Mouse (Mus musculus) cerebellum, adult 9-11 months (tissue): ENCODE data around the gene Dmp1.
A peak's percentile ranks its signal among the peaks of the same experiment; 100 is the strongest.

Experiments used
- DNase-seq: peaks from one replicate; pipeline ENCODE4 v3.0.0; 2022

Gene Dmp1

DNA sequence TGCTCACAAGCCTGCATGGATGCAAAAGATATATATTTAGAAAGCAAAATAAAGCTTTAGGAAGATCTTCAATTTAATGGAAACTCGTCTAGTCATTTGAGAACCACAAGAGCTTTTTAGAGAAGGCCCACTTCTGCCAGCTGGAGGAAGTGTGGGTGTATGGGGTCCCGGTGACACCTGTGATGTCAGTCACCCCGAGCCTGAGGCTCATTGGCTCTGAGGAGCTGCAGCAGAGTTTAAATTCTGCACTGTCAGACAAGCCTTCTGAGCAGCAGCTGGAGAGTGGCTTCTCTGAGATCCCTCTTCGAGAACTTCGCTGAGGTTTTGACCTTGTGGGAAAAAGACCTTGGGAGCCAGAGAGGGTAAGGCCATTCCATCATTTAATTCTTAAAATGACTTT, at the start of gene Dmp1:
TSS of gene Dmp1 (plus strand) at position 263 of the 400 bp plus-strand sequence.
- DNase-seq: no peak

DNA sequence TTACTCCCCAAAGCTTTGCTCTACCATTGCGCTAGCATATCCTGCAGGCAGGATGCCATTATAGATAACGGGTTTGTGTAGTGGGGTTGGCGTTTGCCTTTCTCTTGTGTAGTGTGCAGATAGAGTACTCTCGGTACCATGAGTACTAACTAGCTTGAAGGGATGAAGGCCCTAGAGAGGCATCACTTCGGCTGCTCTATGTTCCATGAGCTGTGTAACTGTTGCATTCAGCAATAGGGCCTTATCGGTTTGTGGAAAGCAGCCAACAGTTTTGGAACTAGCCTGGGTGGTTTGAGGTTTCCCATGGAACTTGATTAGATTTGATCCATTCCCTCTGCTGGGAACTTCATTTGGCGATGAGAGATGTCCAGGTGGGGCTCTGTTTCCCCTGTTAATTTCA, 44.7 kb upstream of the Dmp1 start:
- DNase-seq: no peak

DNA sequence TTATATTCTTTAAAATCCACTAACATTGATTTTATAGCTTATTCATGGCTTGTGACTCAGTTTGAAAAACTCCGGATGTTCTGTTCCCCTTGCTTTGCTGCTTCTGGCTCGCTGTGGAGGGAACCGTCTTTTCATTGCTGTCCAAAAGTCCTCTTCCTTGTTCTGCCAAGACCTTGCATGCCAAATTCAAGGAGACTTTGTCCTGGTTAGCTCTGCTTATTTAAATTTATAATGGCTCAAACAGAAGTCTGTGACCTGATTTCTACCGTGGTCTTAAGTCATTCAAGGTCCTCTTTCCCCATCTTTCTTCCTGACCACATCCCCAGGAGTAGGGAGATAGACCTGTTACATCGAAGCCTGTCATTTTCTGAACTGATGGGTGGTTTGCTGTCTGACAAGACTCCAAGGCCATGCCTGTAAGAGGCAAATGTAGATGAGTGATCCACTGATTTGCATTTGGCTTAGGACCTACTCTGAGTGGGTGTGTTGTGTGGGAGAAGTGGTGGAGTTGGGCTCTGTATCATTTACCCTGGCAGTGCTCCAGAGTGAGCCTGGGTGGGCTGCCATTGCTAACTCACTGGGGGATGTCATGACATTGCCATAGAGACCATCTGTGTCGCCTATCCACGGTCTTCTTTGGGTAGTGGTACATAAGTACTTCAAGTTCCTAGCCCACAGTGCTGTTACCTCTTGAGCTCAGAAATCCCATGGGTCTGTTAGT, 43.9 kb upstream of the Dmp1 start:
- DNase-seq: peak; percentile 24

DNA sequence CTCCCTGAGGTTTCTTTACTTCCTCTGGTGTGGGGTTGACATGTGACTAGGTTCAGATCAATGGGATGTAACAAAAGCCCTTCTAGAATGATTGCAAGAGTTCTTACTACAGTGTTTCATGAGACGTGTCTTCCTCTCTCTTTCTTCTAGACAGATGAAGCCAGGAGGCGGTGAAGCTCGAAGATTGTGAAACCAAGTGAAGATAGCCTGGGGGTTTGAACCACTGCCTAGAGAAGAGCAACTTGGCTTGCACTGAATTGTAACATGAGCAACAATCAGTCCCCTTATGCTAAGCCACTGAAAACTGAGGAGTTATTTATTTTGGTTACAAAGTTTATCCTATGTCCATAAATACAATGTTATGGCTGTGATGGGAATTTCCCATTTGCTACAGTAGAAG, 41.8 kb upstream of the Dmp1 start:
- no peak for DNase-seq

DNA sequence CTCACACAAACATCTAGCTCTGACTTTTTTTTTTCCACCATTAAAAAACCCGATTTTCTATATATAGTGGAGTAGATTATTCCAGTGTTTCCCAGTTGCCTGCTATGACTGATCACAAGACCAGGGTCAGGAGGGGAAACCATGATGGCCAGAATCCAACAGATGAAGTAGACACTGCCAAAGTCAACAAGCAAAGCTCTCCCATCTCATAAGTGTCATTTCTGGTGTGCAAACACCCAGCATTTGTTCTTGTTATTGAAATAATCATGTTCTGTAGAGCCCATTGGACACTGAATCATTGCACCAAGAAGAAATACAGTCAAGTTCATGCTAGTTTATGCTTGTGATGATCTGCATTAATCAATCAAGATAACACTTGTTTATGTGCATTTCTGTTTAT, 41.0 kb upstream of the Dmp1 start:
- no peak for DNase-seq

DNA sequence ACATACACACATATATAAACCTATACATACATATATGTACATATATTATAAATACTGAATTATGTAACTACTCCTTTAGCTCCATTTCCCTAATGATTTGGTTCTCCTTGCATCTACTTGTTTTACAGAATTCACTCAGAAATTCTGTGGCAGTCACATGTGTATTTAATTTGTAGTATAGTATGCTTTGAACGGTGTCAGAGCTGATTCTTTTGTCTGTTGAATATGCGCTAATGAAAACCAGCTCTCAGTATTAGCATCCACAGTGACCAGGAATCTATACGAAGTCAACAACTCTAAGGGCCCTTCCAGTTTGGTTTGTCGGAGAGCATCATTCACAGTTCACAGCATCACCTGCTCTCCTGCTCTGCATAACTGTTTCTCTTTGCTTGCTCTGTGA, 38.9 kb upstream of the Dmp1 start:
- no peak for DNase-seq

DNA sequence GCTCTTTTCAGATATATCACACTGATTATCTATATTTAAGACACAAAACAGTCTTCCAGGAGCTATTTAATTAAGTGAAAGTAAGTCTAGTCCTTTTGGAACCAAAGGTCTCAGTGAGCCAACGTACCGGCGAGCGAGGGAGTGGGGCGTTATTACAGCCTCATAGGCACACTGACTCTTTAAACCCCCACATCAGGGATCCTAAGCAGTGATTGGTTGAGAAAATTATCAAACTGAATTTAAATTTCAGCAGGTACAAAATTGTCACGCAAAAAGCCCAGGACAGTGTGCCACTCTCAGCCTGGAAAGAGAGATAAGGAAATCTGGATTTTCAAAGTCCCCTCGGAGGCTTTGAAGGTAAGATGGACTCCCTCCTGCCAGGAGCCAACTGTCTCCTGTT, 32.0 kb upstream of the Dmp1 start, which contains the start of gene Dspp:
TSS of gene Dspp (plus strand) at position 301 of the 400 bp plus-strand sequence.
- DNase-seq: no peak

DNA sequence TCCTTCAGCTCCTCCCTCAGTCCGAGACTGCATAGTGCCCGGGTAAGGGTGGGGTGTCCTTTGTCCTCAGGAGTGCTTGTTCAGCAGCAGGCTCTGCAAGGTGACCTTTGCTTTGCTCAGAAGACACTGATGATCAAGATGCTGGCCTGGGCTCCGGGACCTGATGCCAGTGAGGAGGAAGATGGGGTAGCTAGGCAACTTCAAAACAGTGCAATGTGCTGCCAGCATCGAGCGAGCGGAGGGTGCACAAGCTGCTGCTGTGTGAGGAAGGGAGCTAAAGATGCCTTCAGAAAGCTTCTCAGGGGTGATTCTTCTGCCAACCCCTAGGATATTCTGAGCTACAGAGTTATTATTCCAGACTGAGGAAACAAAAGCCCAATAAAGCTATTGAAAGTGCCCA, 29.3 kb upstream of the Dmp1 start:
- DNase-seq: peak; percentile 7

DNA sequence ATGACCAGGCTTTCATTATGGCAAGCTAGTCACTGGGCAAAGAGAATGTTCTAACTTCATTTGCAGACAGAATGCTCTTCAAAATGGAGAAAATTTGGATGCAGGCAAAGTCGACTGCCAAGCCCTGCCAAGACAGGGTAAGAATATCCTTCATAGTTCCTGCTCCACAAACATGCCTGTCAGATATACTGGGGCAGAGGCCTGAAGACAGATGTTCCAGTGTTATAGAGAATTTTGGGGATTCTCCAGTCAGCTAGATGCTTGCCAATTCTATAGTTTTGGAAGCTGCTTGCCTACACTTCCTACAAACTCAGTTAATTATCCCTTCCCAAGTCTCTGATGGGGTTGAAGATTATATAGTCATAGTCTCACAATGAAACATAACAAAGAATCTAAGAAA, 18.7 kb upstream of the Dmp1 start:
- no peak for DNase-seq

DNA sequence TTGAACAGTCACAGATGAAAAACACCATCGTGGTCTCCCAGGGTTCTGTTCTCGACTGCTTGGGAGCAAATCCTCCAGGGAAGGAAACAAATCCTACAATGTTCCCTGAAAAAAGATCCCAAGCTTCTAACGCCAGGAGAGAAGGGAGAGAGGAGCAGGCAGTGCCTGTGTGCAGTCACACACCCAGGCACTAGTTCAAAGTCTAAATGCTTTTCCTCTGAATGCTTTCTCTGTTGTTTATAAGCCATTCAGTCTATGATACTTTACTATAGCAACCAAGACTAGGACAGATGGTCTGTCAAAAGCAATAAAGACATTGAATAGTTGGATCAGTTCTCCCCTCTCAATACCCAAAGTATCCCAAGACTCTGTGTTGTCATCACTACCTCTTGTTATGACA, 15.1 kb upstream of the Dmp1 start:
- no peak for DNase-seq

DNA sequence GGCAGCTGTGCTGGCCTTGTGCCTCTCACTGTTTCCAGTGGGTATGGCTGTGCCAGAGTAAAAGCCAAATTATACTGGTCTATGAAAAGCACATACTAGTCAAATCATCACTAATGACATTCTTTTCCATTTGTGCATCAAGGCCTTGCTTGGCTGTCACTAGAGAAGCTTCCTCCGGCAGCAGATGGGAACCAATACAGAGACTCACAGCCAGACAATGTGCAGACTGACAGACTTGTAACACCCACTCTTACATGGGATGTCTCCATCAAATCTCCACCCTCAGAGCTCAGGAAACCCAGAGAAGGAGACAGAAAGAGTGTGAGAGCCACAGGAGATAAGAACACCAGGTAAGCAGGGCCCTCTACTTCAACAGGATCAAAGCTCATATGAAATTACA, 7.3 kb upstream of the Dmp1 start:
- no peak for DNase-seq

DNA sequence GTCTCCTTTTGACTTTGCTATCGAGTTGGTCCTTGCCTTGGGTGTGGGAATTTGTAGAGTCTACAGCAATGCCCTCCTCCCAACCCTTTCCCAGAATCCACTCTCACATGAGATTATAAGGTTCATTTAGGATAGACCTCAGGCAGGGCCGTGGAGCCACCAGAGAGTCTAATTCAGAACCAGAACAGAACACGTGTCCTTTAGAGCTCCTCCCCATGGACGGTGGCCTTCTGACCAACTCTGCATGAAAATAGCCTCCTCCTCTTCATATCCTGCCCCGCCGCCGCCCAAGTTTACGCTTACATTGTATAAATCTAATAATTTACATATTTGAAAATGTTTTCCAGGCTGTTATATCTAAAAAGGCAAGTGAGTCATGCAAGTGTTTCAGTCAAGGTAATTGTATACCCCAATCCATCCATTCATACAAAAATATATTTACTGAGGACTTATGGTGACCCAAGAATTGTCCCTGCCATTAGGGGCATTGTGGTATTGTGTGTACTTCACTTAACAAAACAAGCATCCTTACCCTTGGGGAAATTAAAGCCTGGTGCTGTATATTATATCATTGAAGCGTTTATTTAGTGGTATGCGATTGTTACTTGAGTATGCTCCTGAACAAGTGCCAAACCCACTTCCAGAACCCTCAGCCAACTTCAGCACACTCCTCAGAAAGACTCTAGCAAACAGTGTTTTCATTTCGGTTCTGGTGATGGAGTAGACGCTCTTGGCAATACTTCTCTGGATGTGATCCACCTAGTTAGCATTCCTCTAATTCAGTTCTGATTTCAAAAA, 1.1 kb upstream of the Dmp1 start:
- DNase-seq: no peak

DNA sequence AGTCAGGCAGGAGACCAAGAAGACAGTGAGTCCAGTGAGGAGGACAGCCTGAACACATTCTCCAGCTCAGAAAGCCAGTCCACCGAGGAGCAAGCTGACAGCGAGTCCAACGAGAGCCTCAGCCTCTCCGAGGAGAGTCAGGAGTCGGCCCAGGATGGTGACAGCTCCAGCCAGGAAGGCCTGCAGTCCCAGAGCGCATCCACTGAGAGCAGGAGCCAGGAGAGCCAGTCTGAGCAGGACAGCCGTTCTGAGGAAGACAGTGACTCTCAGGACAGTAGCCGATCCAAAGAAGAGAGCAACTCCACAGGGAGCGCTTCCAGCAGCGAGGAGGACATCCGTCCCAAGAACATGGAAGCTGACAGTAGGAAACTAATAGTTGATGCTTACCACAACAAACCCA, 10.1 kb downstream of the Dmp1 start:
- DNase-seq: no peak

DNA sequence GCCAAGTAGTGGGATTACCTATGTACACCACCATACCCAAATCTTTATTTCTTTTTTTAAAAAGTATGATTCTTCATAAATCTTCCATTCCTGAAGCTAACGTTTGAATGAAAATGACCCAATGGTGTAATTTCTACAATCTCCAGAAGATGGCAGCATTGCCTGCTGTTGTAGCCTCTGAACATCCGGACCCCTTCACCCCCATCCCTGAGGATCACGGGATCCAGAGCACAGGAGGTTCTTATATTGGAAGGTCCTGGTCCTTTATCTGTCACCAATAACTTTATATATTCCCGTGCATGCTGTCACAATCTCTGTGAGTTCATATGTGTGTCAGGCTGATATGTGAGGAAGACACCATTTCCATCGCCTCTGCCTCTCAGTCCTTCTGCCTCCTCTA, 16.5 kb downstream of the Dmp1 start:
- no peak for DNase-seq

DNA sequence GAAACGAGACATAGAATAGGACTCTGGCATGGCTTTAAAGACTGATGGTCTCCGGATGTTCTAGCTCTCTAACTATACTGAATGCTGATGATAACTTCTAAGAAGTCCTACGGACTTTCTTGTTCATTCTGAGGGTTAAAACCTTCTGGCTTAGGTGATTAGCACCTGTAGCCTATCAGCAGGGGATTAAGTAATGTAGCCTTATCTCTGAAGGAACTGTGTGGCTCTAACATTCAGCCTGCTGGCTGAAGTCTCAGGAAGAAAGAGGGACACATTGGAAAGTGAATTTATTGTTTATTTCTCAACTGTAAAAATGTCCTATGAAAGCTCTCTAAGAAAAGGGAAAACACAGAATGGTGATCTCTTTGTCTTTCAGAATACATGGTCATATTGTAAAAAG, 21.9 kb downstream of the Dmp1 start:
- DNase-seq: no peak

DNA sequence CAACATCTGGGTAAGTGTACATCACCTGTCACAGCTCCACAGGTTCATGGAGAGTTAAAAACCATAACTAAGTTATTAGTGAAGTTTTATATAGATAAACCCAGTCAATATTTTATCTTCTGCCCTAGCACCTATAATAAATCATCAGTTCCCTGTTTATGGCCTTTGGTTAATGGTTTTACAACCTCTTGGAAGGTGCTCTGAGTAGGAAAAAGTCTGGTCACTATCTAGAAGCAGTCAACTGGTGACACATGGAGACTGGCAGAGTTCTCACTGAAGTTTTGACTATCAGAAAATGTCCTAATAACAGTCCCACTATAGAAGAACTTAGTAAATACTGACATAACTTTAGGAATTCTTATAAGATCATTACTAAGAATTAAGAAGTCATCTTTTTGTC, 22.3 kb downstream of the Dmp1 start:
- DNase-seq: no peak

DNA sequence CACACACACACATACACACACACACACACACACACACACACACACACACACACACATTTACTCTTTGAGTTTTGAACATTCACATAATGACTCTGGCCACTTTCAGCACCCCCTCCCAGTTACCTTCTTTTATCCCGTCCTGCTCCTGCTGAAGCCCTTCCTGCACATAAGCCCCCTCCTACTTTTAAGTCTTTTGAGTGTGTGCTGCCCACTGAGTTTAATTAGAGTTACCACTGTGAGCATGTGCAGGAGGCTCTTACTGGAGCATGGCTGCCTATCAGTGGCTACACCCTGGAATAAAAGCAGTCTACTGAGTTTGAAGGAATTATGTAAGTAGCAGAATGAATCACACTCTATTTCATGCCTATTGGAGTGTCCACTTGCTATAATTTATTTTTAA, 26.1 kb downstream of the Dmp1 start:
- no peak for DNase-seq

DNA sequence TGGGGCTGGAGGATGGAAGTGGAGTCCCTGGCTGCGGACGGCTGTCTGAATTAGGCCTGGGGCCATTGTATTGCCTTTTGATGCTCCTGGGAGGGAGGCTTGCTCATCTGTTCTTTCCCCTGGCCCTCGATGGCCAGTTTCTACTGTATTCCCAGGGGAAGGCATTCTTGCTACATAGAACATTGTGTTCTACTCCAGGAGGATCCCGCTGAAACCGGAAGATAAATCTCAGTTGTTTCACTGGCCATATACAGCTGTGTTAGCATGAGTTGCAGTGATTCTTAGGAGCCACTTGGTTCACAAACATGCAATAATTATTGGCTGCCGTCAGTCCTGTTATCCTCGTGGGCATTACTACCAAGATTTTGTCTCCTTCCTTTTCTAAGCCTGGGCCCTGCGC, 34.3 kb downstream of the Dmp1 start:
- DNase-seq: no peak

DNA sequence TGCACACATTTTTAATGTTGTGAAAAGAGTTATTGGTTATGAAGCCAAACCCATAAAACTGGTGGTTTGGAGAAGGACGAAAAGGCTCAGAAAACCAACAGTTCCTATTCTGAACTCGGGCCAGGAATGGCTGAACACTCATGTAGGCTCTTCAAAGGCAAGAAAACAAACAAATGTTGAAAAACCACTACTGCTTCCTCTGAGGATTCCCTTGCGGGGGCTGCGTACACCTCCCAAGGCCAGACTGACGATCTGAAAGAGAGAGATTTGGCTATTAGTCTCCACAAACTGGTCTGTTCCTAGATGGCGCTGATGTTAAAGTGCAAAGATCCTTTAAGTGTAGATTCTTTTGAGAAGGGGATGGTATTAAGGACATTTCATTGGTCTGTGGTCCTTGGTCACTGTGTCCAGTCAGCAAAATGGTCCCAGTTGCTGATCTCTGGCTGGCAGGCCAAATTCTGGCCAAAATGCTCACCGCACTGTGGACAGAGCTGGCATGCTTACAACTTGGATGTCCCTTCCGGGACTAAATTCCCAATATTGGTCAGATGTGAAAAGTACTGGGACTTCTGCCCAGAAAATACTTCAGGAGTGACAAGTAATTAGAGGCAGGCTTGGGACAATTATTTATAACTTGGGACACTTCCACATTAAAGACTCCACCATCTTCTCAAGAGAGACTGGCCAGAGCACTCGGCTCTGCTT, 37.4 kb downstream of the Dmp1 start:
- peak; percentile 8 for DNase-seq

DNA sequence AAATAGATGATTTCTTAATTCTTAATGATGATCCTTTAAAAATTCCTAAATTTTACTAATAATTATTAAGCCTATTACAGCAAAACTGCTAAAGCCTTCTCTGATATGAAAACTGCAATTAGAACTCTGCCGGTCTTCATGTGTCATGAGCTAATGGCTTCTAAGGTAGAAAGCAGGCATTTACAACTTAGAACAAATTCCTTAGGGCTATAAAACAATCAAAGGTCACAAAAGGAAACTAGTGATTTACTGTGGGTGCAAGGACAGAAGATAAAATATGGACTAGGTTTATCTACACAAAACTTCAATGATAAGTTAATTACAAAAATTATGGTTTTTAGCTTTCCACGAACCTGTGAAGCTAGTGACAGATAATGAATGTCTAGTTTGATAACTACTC, 41.8 kb downstream of the Dmp1 start:
- DNase-seq: no peak

DNA sequence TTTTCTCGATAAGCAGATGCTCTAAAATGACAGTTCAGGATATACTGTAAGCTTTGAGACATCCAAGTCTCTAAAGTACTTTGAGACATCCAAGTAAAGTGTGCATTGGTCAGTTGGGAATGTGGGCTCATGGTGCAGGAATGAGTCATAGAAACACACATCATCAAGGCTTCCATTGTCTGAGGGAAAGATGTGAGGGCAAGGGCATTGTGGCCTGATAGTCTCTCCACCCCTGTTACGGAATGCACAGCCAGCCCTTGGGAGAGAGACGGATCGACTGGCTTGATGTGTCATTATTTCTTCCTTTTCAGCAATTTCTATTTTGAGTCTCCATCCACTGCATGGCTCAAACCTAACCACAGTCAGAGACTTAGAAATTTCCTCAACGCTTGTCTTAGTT, 49.4 kb downstream of the Dmp1 start:
- no peak for DNase-seq

DNA sequence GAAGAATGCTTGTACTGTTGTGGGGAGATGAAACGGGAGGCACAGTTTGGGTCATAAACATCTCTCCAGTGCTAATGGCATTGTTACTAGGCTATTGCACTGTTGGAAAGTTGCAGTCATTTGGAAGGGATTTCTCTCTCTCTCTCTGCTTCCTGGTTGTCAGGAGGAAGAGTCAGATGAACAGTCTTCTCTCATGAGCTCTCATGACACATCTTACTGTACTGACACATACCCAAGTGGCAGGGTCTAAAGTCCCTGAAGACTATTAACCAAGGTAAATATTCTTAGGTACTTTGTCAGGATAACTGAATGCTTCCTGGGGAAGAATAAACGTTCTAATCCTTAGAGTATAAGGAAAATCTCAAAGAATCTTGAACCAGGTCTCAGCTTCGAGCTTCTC, 54.2 kb downstream of the Dmp1 start:
- DNase-seq: no peak

DNA sequence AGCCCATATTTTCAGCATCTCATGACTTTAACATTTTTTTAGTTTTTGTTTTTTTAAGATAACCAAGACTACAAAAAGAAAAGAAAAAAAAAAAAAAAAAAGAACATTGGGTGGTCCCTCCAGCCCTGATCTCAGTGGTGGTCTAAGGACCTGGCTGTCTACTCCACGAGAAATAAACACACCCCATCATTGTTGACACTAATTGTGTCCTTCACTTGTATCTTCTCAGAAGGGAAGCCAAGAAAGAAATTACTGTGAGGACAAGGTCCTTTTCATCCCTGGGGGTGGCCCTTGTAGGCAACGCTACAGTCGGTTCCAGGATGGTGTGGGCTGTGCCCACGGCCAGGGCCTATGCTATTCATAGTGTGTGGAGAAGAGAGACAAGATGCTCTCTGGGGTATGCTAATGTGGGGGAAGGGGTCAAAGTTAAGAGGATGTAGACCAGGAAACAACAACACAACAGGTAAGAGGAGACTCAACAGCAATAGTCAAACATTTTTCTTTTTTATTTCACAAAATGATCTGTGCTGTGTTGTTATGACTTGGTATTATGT, 59.6 kb downstream of the Dmp1 start:
- DNase-seq: no peak
